Mouse (Mus musculus) hindbrain, embryonic 12.5 days (tissue): Measurements from ENCODE around the gene Itgb5. TPM values are rescaled to one million over a fixed set of nuclear protein-coding genes. Genes with fewer than 3 reads are reported as not detected.
A peak's percentile ranks its signal among the peaks of the same experiment; 100 is the strongest.

Experiments used
- ATAC-seq: fragments of 200-750 bp; cut with Nextera tagmentation; 2 replicates; pipeline ENCODE4 v1.8.0; 2017; ENCODE audit warnings: moderate TSS enrichment; ENCODE audit not compliant: low FRiP score
- H3K27ac ChIP-seq: fragments of 300-500 bp; sonication (generic); 2 replicates; pipeline ENCODE4 v1.5.1; 2016; ENCODE audit warnings: mild to moderate bottlenecking
- H3K27me3 ChIP-seq: fragments of 300-500 bp; sonication (generic); 2 replicates; pipeline ENCODE4 v1.6.1; 2016; ENCODE audit warnings: mild to moderate bottlenecking
- H3K36me3 ChIP-seq: fragments of 300-500 bp; sonication (generic); 2 replicates; pipeline ENCODE4 v1.6.1; 2016; ENCODE audit warnings: mild to moderate bottlenecking
- H3K4me1 ChIP-seq: fragments of 300-500 bp; sonication (generic); 2 replicates; pipeline ENCODE4 v1.6.1; 2016
- H3K4me2 ChIP-seq: fragments of 300-500 bp; sonication (generic); replicated peaks from 2 replicates; pipeline ENCODE4 v1.6.1; 2016; ENCODE audit warnings: mild to moderate bottlenecking
- H3K4me3 ChIP-seq: fragments of 300-500 bp; sonication (generic); 2 replicates; pipeline ENCODE4 v1.5.1; 2016; ENCODE audit warnings: mild to moderate bottlenecking
- H3K9ac ChIP-seq: fragments of 300-500 bp; sonication (generic); 2 replicates; pipeline ENCODE4 v1.6.1; 2016; ENCODE audit warnings: mild to moderate bottlenecking, moderate library complexity
- H3K9me3 ChIP-seq: fragments of 300-500 bp; sonication (generic); replicated peaks from 2 replicates; pipeline ENCODE4 v1.6.1; 2016; ENCODE audit warnings: mild to moderate bottlenecking
- WGBS: fragments of 180-500 bp; shearing (Covaris S2); methylation state at CpG from one replicate; pipeline ENCODE4 v1.1.7; 2016; 5-methylcytosine and 5-hydroxymethylcytosine counted together
- polyA plus RNA-seq: library from polyadenylated mRNA; unstranded; fragments of >200 nt; fragmentation: Nextera tagmentation; extraction: Ambion mirVana; gene quantifications from 2 replicates; pipeline ENCODE4 v1.2.1, GENCODE M21; 2016

Itgb5 gene
- polyA plus RNA-seq, 1 experiment from 2014 or later: 48.9 TPM

DNA sequence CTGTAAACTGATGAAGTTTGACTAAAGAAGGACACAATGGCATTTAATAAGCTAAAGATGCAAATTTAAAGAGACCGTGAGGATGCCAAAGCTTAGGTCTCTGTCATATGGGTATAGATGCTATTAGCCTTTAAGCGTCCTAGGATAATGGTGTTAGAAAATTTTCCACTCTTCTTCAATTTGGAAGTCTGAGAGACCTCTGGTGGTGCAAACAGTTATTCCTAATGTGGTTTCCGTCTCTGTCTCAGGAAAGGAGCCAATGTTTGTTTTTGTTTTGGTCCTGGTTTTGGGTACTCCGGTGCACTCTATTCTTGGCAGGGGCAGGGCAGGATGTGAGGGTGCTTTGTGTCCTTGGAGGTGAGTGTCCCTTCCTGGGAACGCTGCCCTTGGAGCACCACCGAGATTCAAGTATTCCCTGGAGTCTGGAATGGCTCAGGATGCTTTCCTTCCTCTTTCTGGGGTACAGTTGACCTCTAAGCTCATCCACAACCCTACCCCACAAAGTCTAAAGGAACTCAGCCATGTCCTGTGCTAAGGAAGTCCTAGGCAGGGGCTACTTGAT, 97.9 kb downstream of the Itgb5 start:
- Histone ChIP-seq H3K4me1 (peaks cover 4% of the 10 kb centered on the region), H3K4me2 (no peak overlapping the region), H3K9me3 (no peaks in the 10 kb centered on the region), H3K9ac (no peak overlapping the region), H3K36me3 (no peaks in the 10 kb centered on the region), H3K4me3 (no peak overlapping the region), H3K27ac (no peak overlapping the region), H3K27me3 (no peaks in the 10 kb centered on the region)
- WGBS: 85% methylated on average over 6 of the region's 6 CpGs
- no peak for ATAC-seq

DNA sequence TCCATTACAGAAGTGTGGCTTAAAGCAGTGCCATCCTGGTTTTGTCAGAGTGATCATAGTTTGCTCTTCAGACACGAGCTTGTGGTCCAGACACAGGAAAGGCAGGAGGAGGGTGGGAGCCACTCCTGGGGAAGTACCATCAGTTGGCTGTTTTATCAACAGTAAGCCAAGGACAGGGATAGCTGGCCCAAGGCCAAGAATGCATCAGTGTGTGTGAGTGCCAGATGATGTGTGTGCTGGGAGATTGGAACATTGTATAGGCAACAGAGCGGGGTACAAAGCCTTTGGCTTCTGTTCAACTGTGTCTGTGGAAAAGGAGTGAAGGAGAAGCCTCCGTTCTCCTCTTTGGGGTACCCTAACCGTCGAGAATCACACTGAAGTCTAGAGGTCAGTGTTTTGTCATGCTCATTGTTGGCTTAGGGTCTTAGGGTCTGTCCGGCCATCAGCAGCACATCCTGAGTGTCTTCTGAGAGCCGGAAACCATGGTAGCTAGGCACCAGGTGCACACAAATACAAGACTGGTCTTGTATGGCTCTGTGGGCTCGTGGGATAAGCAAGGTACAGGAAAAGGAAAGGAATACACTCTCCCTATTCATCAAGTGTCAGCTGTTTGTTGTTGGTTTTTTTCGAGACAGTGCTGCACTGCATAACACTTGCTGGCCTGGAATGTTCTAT, 99.5 kb downstream of the Itgb5 start:
- Histone ChIP-seq H3K4me3 (no peak overlapping the region), H3K4me1 (0 out of 2 replicates have a peak, but pooled peaks cover 3% of the 10 kb centered on the region), H3K27me3 (no peaks in the 10 kb centered on the region), H3K36me3 (no peaks in the 10 kb centered on the region), H3K27ac (no peak overlapping the region), H3K4me2 (no peak overlapping the region), H3K9me3 (no peaks in the 10 kb centered on the region), H3K9ac (no peak overlapping the region)
- WGBS: 85% methylated on average over 9 of the region's 9 CpGs
- ATAC-seq: no peak

DNA sequence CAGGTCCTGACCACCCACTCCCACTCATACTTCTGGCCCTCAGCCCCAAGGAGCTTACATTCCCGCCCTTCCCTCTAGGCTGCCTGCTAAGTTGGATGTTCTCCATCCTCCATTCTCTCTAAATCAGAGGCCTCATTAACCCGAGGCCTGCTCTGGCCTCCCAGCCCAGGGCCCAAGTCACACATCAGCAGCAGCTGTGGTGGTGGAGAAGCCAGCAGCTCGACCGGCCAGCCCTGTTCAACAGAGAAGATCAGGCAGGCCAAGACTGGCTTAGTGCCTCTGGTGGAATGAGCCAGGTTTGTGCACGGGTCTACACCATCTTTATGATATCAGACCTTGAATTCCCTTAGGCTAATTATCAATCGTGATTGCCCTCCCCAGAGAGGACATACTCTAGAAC, 101.3 kb downstream of the Itgb5 start:
- H3K27ac ChIP-seq: no peak overlapping the region
- no peak overlapping the region for H3K4me2 ChIP-seq
- 87% methylated on average over 6 of the region's 6 CpGs for WGBS
- H3K4me1 ChIP-seq: peaks cover 11% of the 10 kb centered on the region
- H3K27me3 ChIP-seq: no peaks in the 10 kb centered on the region
- H3K36me3 ChIP-seq: no peaks in the 10 kb centered on the region
- H3K4me3 ChIP-seq: no peak overlapping the region
- H3K9me3 ChIP-seq: no peaks in the 10 kb centered on the region
- ATAC-seq: no peak
- no peak overlapping the region for H3K9ac ChIP-seq

DNA sequence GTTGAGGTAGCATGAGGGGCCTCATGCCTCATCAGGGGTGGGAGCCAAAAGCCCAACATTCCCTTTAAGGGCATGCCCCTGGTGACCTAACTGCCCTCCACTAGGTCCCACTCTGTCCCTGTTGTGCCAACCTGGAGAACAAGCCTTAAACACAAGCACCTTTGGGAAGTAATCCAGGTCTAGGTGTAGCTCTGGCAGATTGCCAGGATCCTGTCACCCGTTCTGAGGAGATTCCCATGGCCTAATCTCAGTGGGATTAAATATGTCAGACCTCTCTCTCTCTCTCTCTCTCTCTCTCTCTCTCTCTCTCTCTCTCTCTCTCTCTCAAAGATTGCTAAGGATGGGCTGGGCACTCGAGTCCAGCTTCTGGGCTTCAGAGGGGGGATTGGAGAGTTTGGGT, 102.2 kb downstream of the Itgb5 start:
- Histone ChIP-seq H3K4me2 (no peak overlapping the region), H3K27me3 (no peaks in the 10 kb centered on the region), H3K9me3 (no peaks in the 10 kb centered on the region), H3K36me3 (no peaks in the 10 kb centered on the region), H3K27ac (no peak overlapping the region), H3K4me3 (no peak overlapping the region), H3K4me1 (peaks cover 11% of the 10 kb centered on the region), H3K9ac (no peak overlapping the region)
- WGBS: 82% methylated on average over 2 of the region's 2 CpGs
- ATAC-seq: no peak

DNA sequence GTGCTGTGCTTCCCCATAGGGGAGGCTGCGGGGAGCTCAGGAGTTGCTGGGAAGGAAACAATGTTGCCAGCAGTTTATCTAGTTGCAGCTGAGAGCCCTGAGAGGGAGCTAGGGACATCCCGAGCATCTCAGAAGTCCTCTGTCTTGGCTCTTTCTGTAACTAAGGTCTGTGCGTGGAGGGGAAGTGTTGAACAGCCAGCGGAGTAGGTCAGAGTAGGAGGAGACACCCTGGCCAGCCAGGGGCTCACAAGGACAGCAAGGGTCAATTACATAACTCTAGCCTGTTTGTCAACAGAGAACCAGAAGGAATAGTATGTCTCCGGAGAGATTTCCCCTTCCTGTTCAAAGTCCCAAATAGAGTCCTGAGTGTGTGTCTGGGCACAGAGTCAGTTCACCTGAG, 102.7 kb downstream of the Itgb5 start:
- 66% methylated on average over 5 of the region's 5 CpGs for WGBS
- ATAC-seq: no peak
- Histone ChIP-seq H3K27ac (no peak overlapping the region), H3K36me3 (no peaks in the 10 kb centered on the region), H3K9ac (no peak overlapping the region), H3K4me3 (no peak overlapping the region), H3K4me2 (no peak overlapping the region), H3K9me3 (no peaks in the 10 kb centered on the region), H3K27me3 (no peaks in the 10 kb centered on the region), H3K4me1 (peaks cover 11% of the 10 kb centered on the region)

DNA sequence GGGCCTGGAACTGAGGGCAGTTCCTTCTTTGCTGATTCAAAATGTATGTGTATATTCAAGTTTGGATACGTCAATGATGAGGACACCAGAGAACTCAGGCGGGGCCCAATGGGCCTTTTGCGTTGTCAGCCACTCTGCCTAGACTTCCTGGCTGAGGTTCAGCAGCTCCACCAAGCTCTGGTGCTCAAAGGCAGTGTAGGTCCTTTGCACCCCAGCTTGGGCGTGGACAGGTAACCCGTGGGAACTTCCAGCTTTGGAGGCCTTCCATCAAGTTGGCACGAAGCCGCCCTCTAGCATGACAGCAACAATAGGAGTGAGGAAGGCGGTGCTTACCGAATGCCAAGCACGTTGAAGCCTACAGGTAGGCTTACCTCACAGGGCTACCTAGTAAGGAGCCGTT, 103.9 kb downstream of the Itgb5 start:
- H3K9ac ChIP-seq: no peak overlapping the region
- ATAC-seq: no peak
- H3K27me3 ChIP-seq: no peaks in the 10 kb centered on the region
- no peak overlapping the region for H3K27ac ChIP-seq
- H3K9me3 ChIP-seq: no peaks in the 10 kb centered on the region
- H3K4me3 ChIP-seq: no peak overlapping the region
- H3K4me2 ChIP-seq: no peak overlapping the region
- 94% methylated on average over 11 of the region's 11 CpGs for WGBS
- peaks cover 11% of the 10 kb centered on the region for H3K4me1 ChIP-seq
- H3K36me3 ChIP-seq: no peaks in the 10 kb centered on the region

DNA sequence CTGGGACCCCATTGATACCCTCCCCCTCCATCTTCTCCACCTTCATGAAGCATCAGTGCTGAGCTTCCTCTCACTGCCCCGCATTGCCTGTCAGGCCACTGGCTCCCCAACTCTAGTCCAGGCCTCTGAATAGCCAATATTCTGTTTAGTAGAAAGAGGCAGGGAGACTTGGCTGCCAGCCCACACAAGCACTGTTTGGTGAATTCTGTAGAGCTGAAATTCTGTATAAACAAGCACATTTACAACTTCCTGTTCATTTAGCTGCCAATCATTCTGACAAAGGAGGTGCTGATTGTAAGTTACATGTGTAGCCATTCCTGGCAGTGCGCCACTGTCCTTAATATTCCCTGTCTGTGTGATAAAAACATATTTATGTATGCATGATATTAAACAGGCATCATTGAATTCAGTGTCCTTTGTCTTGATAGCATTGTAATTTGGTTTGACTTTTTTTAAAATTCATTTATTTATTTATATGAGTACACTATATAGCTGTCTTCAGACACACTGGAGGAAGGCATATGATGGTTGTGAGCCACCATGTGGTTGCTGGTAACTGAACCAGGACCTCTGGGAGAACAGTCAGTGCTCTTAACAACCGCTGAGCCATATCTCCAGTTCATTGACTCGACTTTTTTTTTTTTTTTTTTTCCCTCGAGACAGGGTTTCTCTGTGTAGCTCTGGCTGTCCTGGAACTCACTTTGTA, 105.4 kb downstream of the Itgb5 start:
- H3K9me3 ChIP-seq: no peaks in the 10 kb centered on the region
- H3K4me3 ChIP-seq: no peak overlapping the region
- H3K36me3 ChIP-seq: no peaks in the 10 kb centered on the region
- peaks cover 19% of the 10 kb centered on the region for H3K4me1 ChIP-seq
- peak overlapping the region; percentile 45; the same call in 1 of the 2 replicates for H3K27ac ChIP-seq
- H3K4me2 ChIP-seq: no peak overlapping the region
- ATAC-seq: no peak
- no peak overlapping the region for H3K9ac ChIP-seq
- WGBS: 64% methylated on average over 5 of the region's 5 CpGs
- H3K27me3 ChIP-seq: no peaks in the 10 kb centered on the region

DNA sequence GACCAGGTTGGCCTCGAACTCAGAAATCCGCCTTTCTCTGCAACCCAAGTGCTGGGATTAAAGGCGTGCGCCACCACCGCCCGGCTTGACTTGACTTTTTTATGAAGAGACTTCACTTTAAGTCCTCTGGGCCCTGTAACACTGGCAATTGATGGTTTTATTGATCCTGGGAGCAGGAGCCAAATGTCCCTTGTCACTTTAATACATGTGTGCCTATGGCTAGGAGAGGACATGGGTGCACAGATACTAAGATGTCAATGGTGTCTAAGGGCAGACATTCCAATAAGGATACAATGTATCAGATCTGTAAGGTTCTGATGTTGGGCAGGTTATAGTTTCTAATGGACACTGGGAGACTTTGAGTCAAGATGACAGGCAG, 105.9 kb downstream of the Itgb5 start:
- Histone ChIP-seq H3K36me3 (no peaks in the 10 kb centered on the region), H3K4me2 (no peak overlapping the region), H3K4me1 (peaks cover 21% of the 10 kb centered on the region), H3K9me3 (no peaks in the 10 kb centered on the region), H3K4me3 (no peak overlapping the region), H3K9ac (no peak overlapping the region), H3K27me3 (no peaks in the 10 kb centered on the region), H3K27ac (no peak overlapping the region)
- ATAC-seq: no peak
- WGBS: 92% methylated on average over 6 of the region's 6 CpGs

DNA sequence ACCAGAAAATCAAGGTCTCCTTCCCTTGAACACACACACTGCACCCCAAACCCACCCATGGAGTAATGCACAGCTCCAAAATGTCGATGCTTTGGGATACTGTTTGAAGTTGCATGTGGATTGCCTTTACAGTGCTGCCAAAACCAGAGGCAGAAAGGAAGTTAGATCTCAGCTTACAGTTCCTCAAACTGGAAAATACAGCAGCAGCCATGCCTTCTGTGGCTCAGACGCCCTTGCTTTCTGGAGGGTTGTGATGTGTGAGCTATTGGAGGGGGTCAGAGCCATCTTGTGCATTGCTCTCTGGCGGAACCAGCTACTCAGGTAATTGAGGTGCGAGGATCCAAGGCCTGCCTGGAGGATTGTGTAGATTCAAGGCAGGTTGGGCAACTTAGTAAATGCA, 107.4 kb downstream of the Itgb5 start:
- Histone ChIP-seq H3K4me1 (peaks cover 34% of the 10 kb centered on the region), H3K4me2 (no peak overlapping the region), H3K27me3 (no peaks in the 10 kb centered on the region), H3K4me3 (no peak overlapping the region), H3K36me3 (no peaks in the 10 kb centered on the region), H3K9me3 (no peaks in the 10 kb centered on the region), H3K9ac (no peak overlapping the region), H3K27ac (no peak overlapping the region)
- 89% methylated on average over 4 of the region's 4 CpGs for WGBS
- no peak for ATAC-seq

DNA sequence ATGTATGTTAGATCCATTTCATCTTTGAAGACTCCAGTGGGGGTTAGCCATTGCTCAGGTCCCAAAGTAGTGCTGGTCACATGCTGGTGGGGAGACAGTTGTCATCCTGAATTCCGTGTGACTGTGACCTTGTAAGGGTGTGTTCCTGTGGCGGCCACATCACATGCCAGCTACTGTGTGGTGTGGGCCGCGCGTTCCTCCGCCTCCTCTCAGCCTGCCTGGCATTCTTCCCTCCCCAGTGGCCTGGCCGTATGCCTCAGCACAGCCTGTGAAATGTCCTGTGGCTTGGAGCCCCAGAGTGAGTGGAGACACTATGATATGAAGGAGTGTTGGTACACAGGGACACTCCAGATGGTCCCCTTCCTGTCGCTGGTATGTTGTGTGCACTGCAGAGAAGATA, 108.1 kb downstream of the Itgb5 start:
- H3K4me2 ChIP-seq: no peak overlapping the region
- no peak overlapping the region for H3K27ac ChIP-seq
- WGBS: 82% methylated on average over 8 of the region's 8 CpGs
- no peaks in the 10 kb centered on the region for H3K36me3 ChIP-seq
- no peak overlapping the region for H3K9ac ChIP-seq
- H3K27me3 ChIP-seq: no peaks in the 10 kb centered on the region
- H3K9me3 ChIP-seq: no peaks in the 10 kb centered on the region
- H3K4me1 ChIP-seq: peaks cover 39% of the 10 kb centered on the region
- no peak for ATAC-seq
- H3K4me3 ChIP-seq: no peak overlapping the region

DNA sequence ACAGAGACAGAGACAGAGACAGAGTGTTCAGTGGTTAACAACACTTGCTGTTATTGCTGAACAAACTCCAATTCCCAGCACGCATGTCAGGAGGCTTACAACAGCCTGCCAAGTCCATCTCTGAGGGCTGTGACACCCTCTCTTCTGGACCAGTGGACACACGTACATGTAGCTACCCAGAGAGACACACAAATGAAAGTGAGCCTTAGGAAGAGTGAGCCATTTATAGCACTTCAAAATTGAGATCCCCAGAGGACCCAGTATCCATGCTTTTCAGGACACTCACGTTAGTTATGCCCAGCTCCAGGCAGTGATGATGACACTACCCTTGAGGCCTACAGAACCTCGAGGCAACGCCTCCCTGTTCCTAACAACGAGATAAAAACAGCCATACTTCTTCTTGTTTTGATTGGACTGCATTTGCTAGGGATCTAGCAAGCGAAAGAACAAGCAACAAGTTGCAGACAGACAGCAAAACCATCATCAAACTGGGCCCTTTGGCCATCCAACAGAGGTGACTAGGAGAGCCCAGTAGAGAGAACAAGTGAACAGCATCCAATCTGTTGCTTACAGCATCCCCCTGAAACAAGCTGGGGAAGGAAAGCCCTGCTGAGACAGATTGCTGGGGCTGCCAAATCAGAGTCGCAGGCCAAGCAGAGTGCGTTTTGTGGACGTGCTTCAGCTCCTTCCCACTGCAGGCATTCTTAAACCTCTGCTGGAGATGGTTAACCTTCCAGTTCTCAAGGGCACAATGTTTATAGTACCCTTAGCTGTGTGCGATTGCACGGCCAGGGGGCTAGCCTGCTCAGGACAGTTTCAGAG, 109.1 kb downstream of the Itgb5 start:
- Histone ChIP-seq H3K36me3 (no peaks in the 10 kb centered on the region), H3K4me1 (peaks cover 42% of the 10 kb centered on the region), H3K9me3 (no peaks in the 10 kb centered on the region), H3K27me3 (no peaks in the 10 kb centered on the region), H3K27ac (no peak overlapping the region), H3K4me2 (no peak overlapping the region), H3K9ac (no peak overlapping the region), H3K4me3 (no peak overlapping the region)
- ATAC-seq: no peak
- WGBS: 73% methylated on average over 12 of the region's 12 CpGs

DNA sequence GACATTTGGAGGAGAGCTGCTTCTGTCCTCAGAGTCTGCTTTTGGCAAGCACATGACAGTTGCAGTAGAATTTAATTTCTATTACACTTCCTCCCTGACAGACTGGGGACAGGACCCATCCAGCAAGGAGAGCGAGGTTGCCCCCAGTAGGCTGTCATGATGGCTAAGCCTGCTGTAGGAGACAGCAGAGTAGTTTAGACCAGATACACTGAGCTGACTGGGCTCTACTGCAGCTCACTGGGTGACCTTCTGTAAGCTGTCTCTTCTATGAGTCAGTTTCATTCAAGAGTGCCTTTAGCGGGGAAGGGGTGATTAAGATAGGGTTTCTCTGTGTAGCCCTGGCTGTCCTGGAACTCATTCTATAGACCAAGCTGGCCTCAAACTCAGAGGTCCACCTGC, 109.7 kb downstream of the Itgb5 start:
- ATAC-seq: no peak
- Histone ChIP-seq H3K27ac (no peak overlapping the region), H3K4me2 (no peak overlapping the region), H3K4me3 (no peak overlapping the region), H3K36me3 (no peaks in the 10 kb centered on the region), H3K9me3 (no peaks in the 10 kb centered on the region), H3K27me3 (no peaks in the 10 kb centered on the region), H3K9ac (no peak overlapping the region), H3K4me1 (peaks cover 42% of the 10 kb centered on the region)
- WGBS: 82% methylated on average over 2 of the region's 2 CpGs
